Mouse (Mus musculus) stomach, embryonic 15.5 days (tissue): ENCODE results near the gene Foxp1. TPM values are rescaled to one million over a fixed set of nuclear protein-coding genes. Genes with fewer than 3 reads are reported as not detected.

Source experiments
- ATAC-seq: fragments of 200-750 bp; cut with Nextera tagmentation; 2 replicates; pipeline ENCODE4 v1.8.0; 2017; ENCODE audit warnings: low read depth, moderate number of reproducible peaks, moderate TSS enrichment; ENCODE audit not compliant: insufficient read depth, low FRiP score
- H3K27ac ChIP-seq: fragments of 300-500 bp; sonication (generic); 2 replicates; pipeline ENCODE4 v1.5.1; 2015; ENCODE audit warnings: mild to moderate bottlenecking, inconsistent platforms
- H3K27me3 ChIP-seq: fragments of 300-500 bp; sonication (generic); replicated peaks from 2 replicates; pipeline ENCODE4 v1.6.1; 2015; ENCODE audit warnings: inconsistent platforms
- H3K36me3 ChIP-seq: fragments of 300-500 bp; sonication (generic); 2 replicates; pipeline ENCODE4 v1.6.1; 2015; ENCODE audit warnings: inconsistent platforms
- H3K4me1 ChIP-seq: fragments of 300-500 bp; sonication (generic); 2 replicates; pipeline ENCODE4 v1.6.1; 2015; ENCODE audit warnings: inconsistent platforms
- H3K4me2 ChIP-seq: fragments of 300-500 bp; sonication (generic); 2 replicates; pipeline ENCODE4 v1.6.1; 2015; ENCODE audit warnings: mild to moderate bottlenecking, inconsistent platforms
- H3K4me3 ChIP-seq: fragments of 300-500 bp; sonication (generic); replicated peaks from 2 replicates; pipeline ENCODE4 v1.5.1; 2015; ENCODE audit warnings: inconsistent platforms
- H3K9ac ChIP-seq: fragments of 300-500 bp; sonication (generic); 2 replicates; pipeline ENCODE4 v1.6.1; 2015; ENCODE audit warnings: inconsistent platforms
- H3K9me3 ChIP-seq: fragments of 300-500 bp; sonication (generic); 2 replicates; pipeline ENCODE4 v1.6.1; 2016; ENCODE audit warnings: inconsistent platforms
- WGBS: fragments of 180-500 bp; shearing (Covaris S2); methylation state at CpG from one replicate; pipeline ENCODE4 v1.1.7; 2015; 5-methylcytosine and 5-hydroxymethylcytosine counted together
- polyA plus RNA-seq: library from polyadenylated mRNA; unstranded; fragments of >200 nt; fragmentation: Nextera tagmentation; extraction: Ambion mirVana; gene quantifications from 2 replicates; pipeline ENCODE4 v1.2.1, GENCODE M21; 2015

Gene Foxp1
- polyA plus RNA-seq, 1 experiment from 2014 or later = 105 TPM

GRCm38 (mm10) chr6:99364545-99364944 lies 158.0 kb downstream of the Foxp1 start:
- Histone ChIP-seq H3K27ac (no peak overlapping the region), H3K9ac (no peak overlapping the region), H3K36me3 (no peaks in the 10 kb centered on the region), H3K4me2 (no peak overlapping the region), H3K4me1 (no peaks in the 10 kb centered on the region), H3K9me3 (no peaks in the 10 kb centered on the region), H3K27me3 (no peaks in the 10 kb centered on the region), H3K4me3 (no peak overlapping the region)
- 27% methylated on average over 6 of the region's 6 CpGs for WGBS
- ATAC-seq = no peak

DNA sequence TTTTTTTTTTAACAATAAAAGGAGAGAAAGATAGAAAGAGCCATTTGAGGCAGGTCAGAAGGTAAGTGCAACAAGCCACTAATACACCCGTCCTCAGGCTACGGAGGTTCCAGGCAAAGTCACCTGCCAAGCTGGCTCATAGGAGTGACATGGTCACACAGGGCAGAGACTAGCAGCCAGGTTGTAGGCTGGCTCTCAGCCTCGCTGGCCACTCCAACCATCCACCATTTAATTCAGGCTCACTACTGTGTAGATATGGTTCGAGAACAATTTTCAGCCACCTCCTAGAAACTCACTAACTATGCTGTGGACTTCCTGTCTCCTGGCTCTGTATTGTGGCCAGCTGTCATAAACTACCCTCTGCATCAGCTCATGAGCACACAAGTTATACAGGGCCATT lies 161.9 kb downstream of the Foxp1 start:
- Histone ChIP-seq H3K36me3 (no peaks in the 10 kb centered on the region), H3K4me2 (no peak overlapping the region), H3K27ac (no peak overlapping the region), H3K4me3 (no peak overlapping the region), H3K9me3 (no peaks in the 10 kb centered on the region), H3K27me3 (no peaks in the 10 kb centered on the region), H3K9ac (no peak overlapping the region), H3K4me1 (peaks cover 2% of the 10 kb centered on the region; the same call in 1 of the 2 replicates)
- 87% methylated on average over 4 of the region's 4 CpGs for WGBS
- ATAC-seq = no peak

DNA sequence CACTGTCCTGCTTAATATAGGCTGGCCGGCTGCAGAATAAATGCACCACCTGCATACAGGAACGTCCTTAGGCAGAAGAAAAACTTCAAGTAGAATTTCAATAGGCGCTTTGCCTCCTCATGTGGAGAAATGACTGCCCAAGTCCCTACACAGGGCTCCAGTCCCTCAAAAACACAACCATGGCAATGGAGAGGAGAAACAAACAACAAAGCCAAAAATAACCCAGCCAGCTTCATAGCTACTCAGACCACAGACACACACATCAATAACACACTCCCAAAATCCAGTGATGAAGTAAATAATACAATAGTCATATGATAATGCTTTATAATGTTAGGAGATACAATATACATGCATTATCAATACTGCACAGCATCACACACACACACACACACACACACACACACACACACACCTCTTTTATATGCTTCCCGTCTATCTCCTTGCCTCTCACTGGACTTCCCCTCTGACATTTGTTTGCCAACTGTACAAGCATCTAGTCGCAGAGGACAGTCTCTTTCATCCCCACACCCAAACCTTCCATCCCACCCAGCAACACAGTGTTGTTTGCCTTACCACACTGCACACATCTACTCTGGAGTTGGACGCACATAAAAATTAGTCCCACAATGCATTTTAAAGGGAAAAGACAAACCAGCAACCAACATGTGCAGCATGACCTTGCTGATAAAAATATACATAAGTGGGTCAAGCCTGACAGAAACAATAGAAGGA lies 162.6 kb downstream of the Foxp1 start:
- H3K4me3 ChIP-seq = no peak overlapping the region
- H3K4me1 ChIP-seq = peaks cover 2% of the 10 kb centered on the region; the same call in 1 of the 2 replicates
- H3K27ac ChIP-seq = no peak overlapping the region
- H3K9ac ChIP-seq = no peak overlapping the region
- ATAC-seq = no peak
- no peaks in the 10 kb centered on the region for H3K27me3 ChIP-seq
- H3K36me3 ChIP-seq = no peaks in the 10 kb centered on the region
- no peak overlapping the region for H3K4me2 ChIP-seq
- WGBS = 71% methylated on average over 6 of the region's 6 CpGs
- H3K9me3 ChIP-seq = no peaks in the 10 kb centered on the region

DNA sequence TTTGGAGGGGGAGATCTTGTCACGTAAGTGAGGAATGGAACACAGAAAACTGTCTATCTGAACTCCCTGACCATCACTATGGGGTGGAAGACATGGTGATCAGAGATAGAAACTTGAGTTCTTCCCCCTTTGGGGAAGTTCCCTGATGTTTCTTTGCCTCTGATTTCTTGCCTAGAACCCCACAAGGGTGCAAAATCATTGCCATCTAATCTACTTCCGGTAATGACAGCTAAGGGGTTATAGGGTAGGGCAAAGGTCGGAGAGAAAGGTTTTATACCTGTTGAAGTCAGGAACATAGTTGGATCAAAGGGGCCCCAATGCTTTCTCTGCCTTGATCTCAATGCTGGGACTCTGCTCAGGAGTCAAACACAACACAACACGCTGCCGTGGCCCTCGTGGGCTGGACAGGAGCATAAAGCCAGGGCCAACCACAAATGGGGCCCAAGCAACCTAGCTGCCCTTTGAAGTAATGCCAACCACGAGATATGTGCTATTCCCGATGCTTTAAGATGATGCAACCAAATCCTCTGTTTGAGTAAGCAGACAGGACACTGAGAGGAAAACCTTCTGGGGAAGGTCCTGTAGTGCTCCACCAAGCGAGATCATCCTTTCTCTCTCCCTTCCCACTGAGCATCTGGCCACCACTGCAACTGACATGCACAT lies 163.4 kb downstream of the Foxp1 start:
- H3K36me3 ChIP-seq = no peaks in the 10 kb centered on the region
- no peak overlapping the region; the same call in 1 of the 2 replicates for H3K27ac ChIP-seq
- peaks cover 2% of the 10 kb centered on the region; the same call in 1 of the 2 replicates for H3K4me1 ChIP-seq
- no peaks in the 10 kb centered on the region for H3K9me3 ChIP-seq
- no peak for ATAC-seq
- no peaks in the 10 kb centered on the region for H3K27me3 ChIP-seq
- H3K4me3 ChIP-seq = no peak overlapping the region
- 67% methylated on average over 9 of the region's 9 CpGs for WGBS
- H3K9ac ChIP-seq = no peak overlapping the region
- H3K4me2 ChIP-seq = no peak overlapping the region

DNA sequence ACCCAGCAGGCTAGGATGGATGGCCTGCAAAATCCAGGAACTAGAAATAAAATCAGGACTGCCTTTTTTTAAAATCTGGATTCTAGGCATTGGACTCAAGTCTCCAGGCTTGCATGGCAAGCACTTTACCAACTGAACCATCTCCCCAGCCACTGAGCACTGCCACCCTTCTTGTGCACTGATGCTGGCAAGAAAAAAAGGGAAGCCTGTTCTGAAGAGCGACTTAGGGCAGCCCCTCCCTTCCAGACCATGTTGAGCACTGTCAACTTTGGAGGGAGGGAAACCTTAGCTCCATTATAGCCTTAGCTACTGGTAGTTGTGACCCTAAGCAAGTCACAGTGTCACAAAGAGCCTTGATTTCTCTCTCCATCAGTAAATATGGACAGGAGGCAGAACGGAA lies 164.6 kb downstream of the Foxp1 start:
- Histone ChIP-seq H3K4me3 (no peak overlapping the region), H3K4me1 (peaks cover 2% of the 10 kb centered on the region; the same call in 1 of the 2 replicates), H3K27me3 (no peaks in the 10 kb centered on the region), H3K9ac (no peak overlapping the region), H3K27ac (no peak overlapping the region), H3K36me3 (no peaks in the 10 kb centered on the region), H3K9me3 (no peaks in the 10 kb centered on the region), H3K4me2 (no peak overlapping the region)
- 84% methylated on average over 2 of the region's 2 CpGs for WGBS
- ATAC-seq = no peak

GRCm38 (mm10) chr6:99354338-99354737 lies 168.2 kb downstream of the Foxp1 start:
- no peaks in the 10 kb centered on the region for H3K27me3 ChIP-seq
- H3K36me3 ChIP-seq = no peaks in the 10 kb centered on the region
- no peaks in the 10 kb centered on the region for H3K9me3 ChIP-seq
- no peak for ATAC-seq
- H3K27ac ChIP-seq = no peak overlapping the region
- H3K4me2 ChIP-seq = no peak overlapping the region
- H3K4me3 ChIP-seq = no peak overlapping the region
- peaks cover 2% of the 10 kb centered on the region; the same call in 1 of the 2 replicates for H3K4me1 ChIP-seq
- WGBS = 76% methylated on average over 2 of the region's 2 CpGs
- no peak overlapping the region for H3K9ac ChIP-seq

DNA sequence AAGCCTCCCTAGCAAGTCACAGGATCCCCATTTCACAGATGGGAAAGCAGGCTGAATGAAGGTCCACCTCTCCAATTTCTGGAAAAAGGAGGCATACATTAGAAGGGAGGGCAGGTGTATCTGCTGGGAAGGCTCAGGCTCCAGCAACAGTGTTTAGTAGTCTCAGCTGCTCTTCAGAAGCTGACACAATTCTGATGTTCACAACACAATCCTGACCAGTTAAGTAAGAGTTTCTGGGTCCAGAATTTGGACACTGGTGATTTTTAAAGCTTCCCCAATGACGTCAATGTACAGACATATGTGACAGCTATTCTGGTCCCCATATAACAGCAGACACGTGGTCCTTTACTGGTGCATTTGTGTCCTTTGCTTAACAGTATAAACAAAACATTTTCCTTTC lies 169.1 kb downstream of the Foxp1 start:
- Histone ChIP-seq H3K36me3 (no peaks in the 10 kb centered on the region), H3K4me3 (no peak overlapping the region), H3K27me3 (no peaks in the 10 kb centered on the region), H3K9me3 (no peaks in the 10 kb centered on the region), H3K4me1 (no peaks in the 10 kb centered on the region), H3K4me2 (no peak overlapping the region), H3K27ac (no peak overlapping the region), H3K9ac (no peak overlapping the region)
- no peak for ATAC-seq
- 59% methylated on average over 2 of the region's 2 CpGs for WGBS

GRCm38 (mm10) chr6:99350566-99350965 lies 172.0 kb downstream of the Foxp1 start:
- H3K9me3 ChIP-seq = no peaks in the 10 kb centered on the region
- H3K9ac ChIP-seq = no peak overlapping the region
- no peaks in the 10 kb centered on the region for H3K36me3 ChIP-seq
- H3K4me2 ChIP-seq = no peak overlapping the region
- 61% methylated on average over 3 of the region's 3 CpGs for WGBS
- no peaks in the 10 kb centered on the region for H3K4me1 ChIP-seq
- no peaks in the 10 kb centered on the region for H3K27me3 ChIP-seq
- H3K27ac ChIP-seq = no peak overlapping the region
- H3K4me3 ChIP-seq = no peak overlapping the region
- no peak for ATAC-seq

DNA sequence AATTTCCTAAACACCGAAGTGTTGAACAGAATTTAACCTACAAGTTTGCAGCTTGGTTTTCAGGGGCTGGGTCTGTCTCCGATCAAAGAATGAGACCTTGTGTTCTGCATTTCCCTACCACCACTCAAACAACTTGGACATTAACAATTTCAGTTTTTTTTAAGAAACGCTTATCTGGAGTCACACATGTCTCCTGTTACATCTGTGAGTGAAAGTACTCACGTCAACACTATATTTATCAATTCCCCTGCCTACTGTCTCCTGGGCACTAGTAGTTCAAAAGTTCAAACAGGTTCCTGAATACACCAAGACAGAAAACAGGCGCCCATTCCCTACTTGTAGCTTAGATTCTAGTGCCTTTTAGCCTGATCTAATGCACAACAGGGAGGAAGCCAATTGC lies 172.4 kb downstream of the Foxp1 start:
- no peak overlapping the region for H3K4me3 ChIP-seq
- H3K4me1 ChIP-seq = no peaks in the 10 kb centered on the region
- 46% methylated on average over 5 of the region's 5 CpGs for WGBS
- ATAC-seq = no peak
- H3K9ac ChIP-seq = no peak overlapping the region
- H3K4me2 ChIP-seq = no peak overlapping the region
- no peaks in the 10 kb centered on the region for H3K9me3 ChIP-seq
- H3K27me3 ChIP-seq = no peaks in the 10 kb centered on the region
- no peaks in the 10 kb centered on the region for H3K36me3 ChIP-seq
- no peak overlapping the region for H3K27ac ChIP-seq

DNA sequence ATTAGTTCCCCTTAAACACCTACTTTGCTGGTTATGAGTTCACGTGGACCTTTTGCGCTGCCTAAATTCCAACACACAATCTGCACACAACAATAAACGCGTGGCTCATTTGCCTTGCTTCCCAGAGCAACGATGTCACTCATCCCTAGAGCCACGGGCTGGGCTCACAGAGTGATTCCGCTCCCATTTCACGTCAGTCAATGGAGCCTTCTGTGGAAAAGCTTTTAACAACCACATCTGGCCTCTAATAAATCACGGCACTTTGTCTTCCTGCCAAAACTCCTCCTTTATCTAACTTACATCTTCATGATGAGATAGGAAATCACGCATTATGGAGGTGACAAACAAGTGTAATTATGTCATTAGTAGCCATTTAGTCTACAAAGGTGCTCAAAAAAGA lies 174.7 kb downstream of the Foxp1 start:
- H3K27me3 ChIP-seq = no peaks in the 10 kb centered on the region
- no peaks in the 10 kb centered on the region for H3K9me3 ChIP-seq
- no peak overlapping the region for H3K4me3 ChIP-seq
- no peak overlapping the region for H3K9ac ChIP-seq
- no peak for ATAC-seq
- no peaks in the 10 kb centered on the region for H3K36me3 ChIP-seq
- no peak overlapping the region for H3K4me2 ChIP-seq
- no peak overlapping the region for H3K27ac ChIP-seq
- whole genome bisulfite sequencing = 50% methylated on average over 10 of the region's 10 CpGs
- no peaks in the 10 kb centered on the region for H3K4me1 ChIP-seq

DNA sequence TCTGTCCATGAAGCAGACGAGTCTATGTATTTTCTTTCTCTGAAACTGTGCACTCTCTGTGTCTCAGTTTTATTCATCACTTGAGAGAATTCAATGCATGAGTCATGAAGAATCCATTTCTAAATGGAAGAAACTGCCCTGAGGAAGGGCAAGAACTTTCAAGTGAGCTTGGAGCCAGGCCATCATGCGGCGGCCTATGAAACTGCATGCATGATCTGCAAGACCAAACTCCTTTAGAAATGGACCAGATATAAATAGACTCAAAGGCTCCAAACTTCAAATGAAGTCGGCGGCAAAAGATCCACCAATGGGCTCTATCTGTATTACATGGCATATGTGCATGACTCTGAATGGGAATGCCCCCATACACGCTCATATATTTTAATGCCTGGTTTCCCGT lies 177.6 kb downstream of the Foxp1 start:
- ATAC-seq = no peak
- Histone ChIP-seq H3K4me3 (no peak overlapping the region), H3K4me2 (no peak overlapping the region), H3K4me1 (no peaks in the 10 kb centered on the region), H3K27ac (no peak overlapping the region), H3K36me3 (no peaks in the 10 kb centered on the region), H3K9ac (no peak overlapping the region), H3K9me3 (no peaks in the 10 kb centered on the region), H3K27me3 (no peaks in the 10 kb centered on the region)
- 93% methylated on average over 7 of the region's 7 CpGs for whole genome bisulfite sequencing

DNA sequence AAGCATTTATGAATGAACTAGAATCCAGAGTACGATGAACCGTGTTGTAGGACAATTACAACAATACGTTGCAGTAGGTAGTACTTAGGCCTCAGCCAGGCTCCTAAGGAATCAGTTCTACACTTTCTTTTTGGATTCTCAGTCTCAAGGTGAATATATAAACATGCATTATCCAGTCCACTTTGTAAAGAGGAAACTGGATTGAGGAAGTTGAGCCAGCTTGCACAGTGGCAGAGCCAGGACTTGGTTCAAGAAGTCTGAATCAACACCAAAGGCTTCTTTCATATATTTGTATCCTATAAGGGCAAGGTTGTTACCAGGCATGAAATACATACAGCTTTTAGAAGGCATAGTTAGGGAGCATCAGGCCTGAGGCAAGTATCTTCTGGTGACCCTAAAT lies 178.2 kb downstream of the Foxp1 start:
- Histone ChIP-seq H3K9ac (no peak overlapping the region), H3K27ac (no peak overlapping the region)
- no peak; the same call in 1 of the 2 replicates for ATAC-seq

More for the DNA sequence above, 178.2 kb downstream of the Foxp1 start:
- Histone ChIP-seq H3K36me3 (no peaks in the 10 kb centered on the region), H3K4me2 (no peak overlapping the region), H3K27me3 (no peaks in the 10 kb centered on the region), H3K9me3 (no peaks in the 10 kb centered on the region), H3K4me3 (no peak overlapping the region), H3K4me1 (no peaks in the 10 kb centered on the region)
- 72% methylated on average over 3 of the region's 3 CpGs for WGBS
